Mouse (Mus musculus): Measurements from ENCODE around the gene Gns. TPM values are rescaled to one million over a fixed set of nuclear protein-coding genes. Genes with fewer than 3 reads are reported as not detected.

Gene Gns
- polyA plus RNA-seq, 1 experiment from 2014 or later: 36.4 TPM

- Histone ChIP-seq H3K4me3 (no peak overlapping the region), H3K27ac (no peak overlapping the region), H3K4me2 (no peak overlapping the region), H3K36me3 (peaks cover 10% of the 10 kb centered on the region), H3K27me3 (no peaks in the 10 kb centered on the region), H3K4me1 (peaks cover 22% of the 10 kb centered on the region), H3K9ac (no peak overlapping the region), H3K9me3 (no peaks in the 10 kb centered on the region)
- ATAC-seq (ENCODE audit: borderline replicate concordance, extremely low read depth, low FRiP score, low TSS enrichment): no peak
- 78% methylated on average over 18 of the region's 18 CpGs for WGBS
These were observed 4.0 kb downstream of the Gns start for GRCm38 (mm10) chr10:121368783-121369465.

GRCm38 (mm10) chr10:121370777-121371176 lies 5.9 kb downstream of the Gns start:
- Histone ChIP-seq H3K36me3 (peaks cover 20% of the 10 kb centered on the region), H3K4me3 (no peak overlapping the region), H3K9ac (no peak overlapping the region), H3K9me3 (no peaks in the 10 kb centered on the region), H3K27me3 (no peaks in the 10 kb centered on the region), H3K27ac (no peak overlapping the region), H3K4me1 (peaks cover 16% of the 10 kb centered on the region), H3K4me2 (no peak overlapping the region)
- WGBS: 89% methylated on average over 6 of the region's 6 CpGs
- ATAC-seq (ENCODE audit: borderline replicate concordance, extremely low read depth, low FRiP score, low TSS enrichment): no peak

GRCm38 (mm10) chr10:121374013-121374412 lies 9.1 kb downstream of the Gns start:
- Histone ChIP-seq H3K9me3 (no peaks in the 10 kb centered on the region), H3K4me3 (no peak overlapping the region), H3K4me2 (no peak overlapping the region), H3K27me3 (no peaks in the 10 kb centered on the region), H3K27ac (no peak overlapping the region), H3K36me3 (peaks cover 44% of the 10 kb centered on the region), H3K4me1 (peaks cover 2% of the 10 kb centered on the region; the same call in 1 of the 2 replicates), H3K9ac (no peak overlapping the region)
- WGBS: 70% methylated on average over 12 of the region's 12 CpGs
- no peak for ATAC-seq (ENCODE audit: borderline replicate concordance, extremely low read depth, low FRiP score, low TSS enrichment)

GRCm38 (mm10) chr10:121374693-121375620 lies 10.1 kb downstream of the Gns start:
- 74% methylated on average over 17 of the region's 17 CpGs for WGBS
- no peak; the same call in 1 of the 2 replicates for ATAC-seq (ENCODE audit: borderline replicate concordance, extremely low read depth, low FRiP score, low TSS enrichment)
- no peaks in the 10 kb centered on the region for H3K27me3 ChIP-seq
- no peaks in the 10 kb centered on the region for H3K9me3 ChIP-seq
- no peak overlapping the region for H3K4me2 ChIP-seq
- no peak overlapping the region for H3K4me3 ChIP-seq
- H3K27ac ChIP-seq: no peak overlapping the region
- H3K36me3 ChIP-seq: peaks cover 51% of the 10 kb centered on the region
- no peak overlapping the region for H3K9ac ChIP-seq
- H3K4me1 ChIP-seq: peaks cover 2% of the 10 kb centered on the region; the same call in 1 of the 2 replicates

- Histone ChIP-seq H3K4me3 (no peak overlapping the region), H3K4me1 (peaks cover 2% of the 10 kb centered on the region; the same call in 1 of the 2 replicates), H3K9me3 (no peaks in the 10 kb centered on the region), H3K9ac (no peak overlapping the region), H3K36me3 (peaks cover 51% of the 10 kb centered on the region), H3K4me2 (no peak overlapping the region), H3K27me3 (no peaks in the 10 kb centered on the region), H3K27ac (no peak overlapping the region)
- ATAC-seq (ENCODE audit: borderline replicate concordance, extremely low read depth, low FRiP score, low TSS enrichment): no peak
- 73% methylated on average over 24 of the region's 24 CpGs for WGBS
These were observed 11.0 kb downstream of the Gns start for GRCm38 (mm10) chr10:121375649-121376493.

GRCm38 (mm10) chr10:121376530-121377271 lies 11.8 kb downstream of the Gns start:
- no peak for ATAC-seq (ENCODE audit: borderline replicate concordance, extremely low read depth, low FRiP score, low TSS enrichment)
- Histone ChIP-seq H3K9ac (no peak overlapping the region), H3K4me1 (peaks cover 2% of the 10 kb centered on the region; the same call in 1 of the 2 replicates), H3K27ac (no peak overlapping the region), H3K9me3 (no peaks in the 10 kb centered on the region), H3K36me3 (peaks cover 57% of the 10 kb centered on the region), H3K4me3 (no peak overlapping the region), H3K27me3 (no peaks in the 10 kb centered on the region), H3K4me2 (no peak overlapping the region)
- 80% methylated on average over 24 of the region's 24 CpGs for WGBS

GRCm38 (mm10) chr10:121379387-121379786 lies 14.5 kb downstream of the Gns start:
- 96% methylated on average over 3 of the region's 3 CpGs for WGBS
- ATAC-seq (ENCODE audit: borderline replicate concordance, extremely low read depth, low FRiP score, low TSS enrichment): no peak
- H3K9ac ChIP-seq: no peak overlapping the region
- no peak overlapping the region for H3K4me3 ChIP-seq
- H3K4me1 ChIP-seq: no peaks in the 10 kb centered on the region
- H3K36me3 ChIP-seq: peaks cover 75% of the 10 kb centered on the region
- H3K27ac ChIP-seq: no peak overlapping the region
- no peak overlapping the region for H3K4me2 ChIP-seq
- H3K27me3 ChIP-seq: no peaks in the 10 kb centered on the region
- H3K9me3 ChIP-seq: no peaks in the 10 kb centered on the region

- Histone ChIP-seq H3K9me3 (no peaks in the 10 kb centered on the region), H3K9ac (no peak overlapping the region), H3K27ac (no peak overlapping the region), H3K36me3 (peaks cover 77% of the 10 kb centered on the region), H3K4me3 (no peak overlapping the region), H3K4me2 (no peak overlapping the region), H3K4me1 (peaks cover 14% of the 10 kb centered on the region), H3K27me3 (no peaks in the 10 kb centered on the region)
- WGBS: 80% methylated on average over 18 of the region's 18 CpGs
- ATAC-seq (ENCODE audit: borderline replicate concordance, extremely low read depth, low FRiP score, low TSS enrichment): no peak
These were observed 16.4 kb downstream of the Gns start for GRCm38 (mm10) chr10:121381280-121381679.

GRCm38 (mm10) chr10:121384710-121385109 lies 19.8 kb downstream of the Gns start:
- H3K9me3 ChIP-seq: no peaks in the 10 kb centered on the region
- 85% methylated on average over 13 of the region's 13 CpGs for WGBS
- H3K4me2 ChIP-seq: no peak overlapping the region
- H3K27ac ChIP-seq: no peak overlapping the region
- H3K27me3 ChIP-seq: no peaks in the 10 kb centered on the region
- H3K4me1 ChIP-seq: peaks cover 22% of the 10 kb centered on the region
- peaks cover 58% of the 10 kb centered on the region for H3K36me3 ChIP-seq
- ATAC-seq (ENCODE audit: borderline replicate concordance, extremely low read depth, low FRiP score, low TSS enrichment): no peak
- H3K4me3 ChIP-seq: no peak overlapping the region
- no peak overlapping the region for H3K9ac ChIP-seq

GRCm38 (mm10) chr10:121385695-121386094 lies 20.8 kb downstream of the Gns start:
- Histone ChIP-seq H3K36me3 (peaks cover 53% of the 10 kb centered on the region), H3K9me3 (no peaks in the 10 kb centered on the region), H3K27me3 (no peaks in the 10 kb centered on the region), H3K27ac (no peak overlapping the region), H3K4me1 (peaks cover 22% of the 10 kb centered on the region), H3K9ac (no peak overlapping the region), H3K4me2 (no peak overlapping the region), H3K4me3 (no peak overlapping the region)
- WGBS: 81% methylated on average over 6 of the region's 6 CpGs
- no peak for ATAC-seq (ENCODE audit: borderline replicate concordance, extremely low read depth, low FRiP score, low TSS enrichment)

GRCm38 (mm10) chr10:121386347-121386746 lies 21.5 kb downstream of the Gns start:
- Histone ChIP-seq H3K27ac (no peak overlapping the region), H3K9ac (no peak overlapping the region), H3K36me3 (peaks cover 53% of the 10 kb centered on the region), H3K4me1 (peaks cover 22% of the 10 kb centered on the region), H3K27me3 (no peaks in the 10 kb centered on the region), H3K4me3 (no peak overlapping the region), H3K4me2 (no peak overlapping the region), H3K9me3 (no peaks in the 10 kb centered on the region)
- 29% methylated on average over 9 of the region's 9 CpGs for WGBS
- ATAC-seq (ENCODE audit: borderline replicate concordance, extremely low read depth, low FRiP score, low TSS enrichment): no peak

Data from lung, embryonic 15.5 days (tissue).